Mouse (Mus musculus) gastrocnemius, postnatal 25 days (tissue): Measurements from ENCODE around the gene Rundc3a. TPM values are rescaled to one million over a fixed set of nuclear protein-coding genes. Genes with fewer than 3 reads are reported as not detected.

ENCODE experiments used
- DNase-seq: peaks from one replicate; pipeline ENCODE4 v3.0.0; 2022
- microRNA-seq, 2 experiments: library from miRNA; unstranded; fragments of <30 nt; microRNA quantifications; one replicate each; pipeline ENCODE4 v1.2.0; 2021; ENCODE audit warnings: borderline replicate concordance in 2 of 2
- total RNA-seq, 2 experiments: library from RNA; stranded (reverse); gene quantifications; 1 replicate in 1 of 2; 2 replicates in 1 of 2; pipeline ENCODE4 v1.2.3; 2021

Gene Rundc3a
- total RNA-seq, 2 experiments from 2014 or later = 0.35 TPM; not detected in 1

DNA sequence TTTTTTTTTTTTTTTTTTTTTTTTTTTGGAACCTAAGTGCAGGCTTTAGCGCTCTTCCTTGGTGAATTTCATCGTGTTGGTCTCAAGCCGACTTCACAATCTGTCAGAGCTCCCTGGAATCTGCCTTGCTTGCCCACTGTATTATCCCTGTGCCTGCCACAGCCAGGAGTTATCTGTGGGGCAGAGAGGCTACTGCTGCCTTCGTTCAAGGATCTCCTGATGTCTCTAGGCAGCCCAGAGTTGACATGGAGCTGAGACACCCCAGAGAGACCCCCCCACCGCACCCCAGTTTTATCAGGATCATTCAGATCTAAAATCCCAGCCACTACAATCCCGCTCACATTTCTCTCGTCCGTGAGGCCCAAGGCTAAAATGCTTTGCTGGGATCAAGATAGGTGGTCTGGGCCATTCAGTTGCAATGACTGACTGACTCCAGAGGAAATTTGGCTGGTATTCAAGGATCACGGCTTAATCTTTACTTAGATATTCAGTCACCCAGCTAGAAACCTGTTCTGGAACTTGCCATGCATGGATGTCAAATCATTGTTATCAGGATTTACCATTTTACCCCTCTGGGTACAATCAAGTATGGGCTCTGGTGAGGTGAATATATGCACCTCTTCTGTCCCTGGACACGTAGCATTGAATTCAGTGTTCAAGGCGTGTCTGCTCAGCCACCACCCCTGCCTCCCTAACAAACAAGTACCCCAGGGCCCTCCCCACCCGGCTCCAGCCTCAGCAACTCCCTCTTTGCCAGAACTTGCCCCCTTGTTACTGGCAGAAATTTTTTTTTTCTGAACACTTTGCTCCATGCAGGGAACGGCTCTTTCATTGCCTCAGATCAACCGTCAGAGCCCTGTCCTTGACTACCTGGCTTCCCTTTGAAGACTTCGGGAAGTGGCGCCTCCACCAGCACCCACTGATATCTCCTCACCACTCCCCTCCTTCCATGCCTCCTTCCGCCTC lies 56.1 kb downstream of the Rundc3a start:
- no peak for DNase-seq

Small RNA genes within 50 kb of the gene (microRNA-seq; reads per million reads assigned to microRNA genes)
- 0 reads per million in 2 experiments for gene Mir6930

Other genes starting within 250 kb of the Rundc3a start
- not detected for gene Nags, start 247.9 kb upstream of the Rundc3a start, total RNA-seq
- gene Tmem101, start 237.0 kb upstream of the Rundc3a start, total RNA-seq = 10 to 100 TPM in 1 of 2 experiments, 1 to 10 TPM in 1; 9.8 to 12.6 TPM
- 10 to 100 TPM; 79.7 to 84.2 TPM for gene Lsm12, start 208.1 kb upstream of the Rundc3a start, total RNA-seq
- 10 to 100 TPM; 37.8 to 44.5 TPM for gene G6pc3, start 203.8 kb upstream of the Rundc3a start, total RNA-seq
- gene Hdac5, start 163.2 kb upstream of the Rundc3a start, total RNA-seq = 10 to 100 TPM; 61.8 to 63.6 TPM
- not detected for gene BC030867, start 144.5 kb upstream of the Rundc3a start, total RNA-seq
- 10 to 100 TPM; 70.0 to 71.3 TPM for gene Asb16, start 124.7 kb upstream of the Rundc3a start, total RNA-seq
- gene Tmub2, start 108.5 kb upstream of the Rundc3a start, total RNA-seq = 10 to 100 TPM; 11.5 to 14.6 TPM
- 10 to 100 TPM; 12.4 to 13.1 TPM for gene Atxn7l3, start 96.8 kb upstream of the Rundc3a start, total RNA-seq
- gene Ubtf, start 73.7 kb upstream of the Rundc3a start, total RNA-seq = 10 to 100 TPM; 36.6 to 37.8 TPM
- under 1 TPM; 0.08 to 0.56 TPM for gene Slc4a1, start 27.2 kb upstream of the Rundc3a start, total RNA-seq
- gene Slc25a39, start 14.5 kb downstream of the Rundc3a start, total RNA-seq = 10 to 100 TPM; 54.4 to 76.1 TPM
- gene Grn, start 36.9 kb downstream of the Rundc3a start, total RNA-seq = 10 to 100 TPM; 28.7 to 35.2 TPM
- gene Fam171a2, start 54.3 kb downstream of the Rundc3a start, total RNA-seq = 1 to 10 TPM; 1.6 to 2.7 TPM
- gene Itga2b, start 76.7 kb downstream of the Rundc3a start, total RNA-seq = 1 to 10 TPM; 1.4 to 1.6 TPM
- gene Gpatch8, start 163.0 kb downstream of the Rundc3a start, total RNA-seq = 10 to 100 TPM; 17.5 to 19.6 TPM
- under 1 TPM in 1 of 2 experiments, not detected in 1; 0.43 TPM for gene Gm11627, start 186.1 kb downstream of the Rundc3a start, total RNA-seq
- 1 to 10 TPM; 2.5 to 2.7 TPM for gene Fzd2, start 211.0 kb downstream of the Rundc3a start, total RNA-seq